ENCODE assay signal across 16 mouse cellular contexts in the genomic region with DNA sequence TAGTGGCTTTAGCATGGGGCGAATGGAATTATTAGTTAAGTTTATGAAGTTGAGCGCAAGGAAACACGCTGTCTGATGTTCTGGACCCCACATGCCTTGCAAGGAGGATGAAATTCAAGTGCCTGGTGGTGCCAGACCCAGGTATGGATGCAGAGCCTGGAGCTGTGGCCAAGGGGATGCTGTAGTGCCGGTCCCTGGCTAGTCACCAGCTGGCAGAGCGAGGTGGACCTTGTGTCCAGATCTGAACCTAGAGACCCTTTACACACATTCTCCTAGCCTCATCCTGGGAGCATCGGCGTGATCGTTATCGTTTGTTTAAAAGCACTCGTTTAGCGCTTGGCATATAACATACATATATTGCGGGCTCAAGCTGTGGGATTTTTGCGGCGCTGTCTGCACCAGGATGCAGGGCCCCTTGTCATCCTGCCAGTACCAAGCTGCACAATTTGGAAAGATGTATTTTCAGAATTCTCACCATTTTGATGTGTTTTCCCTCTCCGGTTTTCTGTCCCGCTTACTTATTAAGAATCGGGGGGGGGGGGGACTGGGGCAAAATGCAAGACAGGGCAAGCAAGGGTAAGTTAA.
A peak's percentile ranks its signal among the peaks of the same experiment; 100 is the strongest.
DNase-seq lines count a peak whose midpoint lies in the region; ATAC-seq and TF ChIP-seq lines count a peak whose summit lies in the region.
"Had no signal": no experiment of that assay in that cellular context is flagged by ENCODE, and none has a peak within 500 bp of the region (broad histone marks: within the 10 kb centered on the region; RNA-seq: fewer than 3 reads in every experiment).

No protein-coding gene starts in this region.

- H3K4me1 ChIP-seq in forebrain, embryonic 13.5 days = peaks cover 17% of the 10 kb centered on the region
- peaks cover 6% of the 10 kb centered on the region; the same call in 1 of the 2 replicates for H3K4me1 ChIP-seq in forebrain, embryonic 12.5 days
- peaks cover 8% of the 10 kb centered on the region for H3K4me1 ChIP-seq in forebrain, postnatal 0 days (ENCODE audit: insufficient read depth)
- peaks cover 7% of the 10 kb centered on the region for H3K4me1 ChIP-seq in limb, embryonic 15.5 days
- H3K4me1 ChIP-seq: heart, embryonic 13.5 days had no signal

- DNase-seq in left cerebral cortex, postnatal 14 days (ENCODE audit: low spot score in 2 of 2) = peak; percentile 25 to 34
- no peak for DNase-seq in left cerebral cortex, postnatal 10 days (ENCODE audit: extremely low spot score in 1 of 2, low spot score in 2 of 2)
- DNase-seq in forebrain, postnatal 0 days = peak; percentile 75
- no peak for DNase-seq in yolk sac, embryonic 10.5 days (ENCODE audit: low spot score)
- DNase-seq: adrenal gland, adult 8-10 months; gastrocnemius, postnatal 36 days; kidney, postnatal 10 days; lung, adult 2 months; thymus, adult 2 months had no signal

- intact Hi-C loops in left cerebral cortex, postnatal 14 days (cut with DNase I) = no loop called here
- intact Hi-C loops in left cerebral cortex, postnatal 10 days (cut with DNase I) = no loop called here

- H3K36me3 ChIP-seq in forebrain, embryonic 13.5 days (ENCODE audit: poor library complexity, severe bottlenecking) = no peaks in the 10 kb centered on the region
- H3K36me3 ChIP-seq in forebrain, embryonic 12.5 days (replicated peaks) = no peaks in the 10 kb centered on the region
- H3K36me3 ChIP-seq in forebrain, postnatal 0 days (ENCODE audit: insufficient read depth) = no peaks in the 10 kb centered on the region
- no peaks in the 10 kb centered on the region for H3K36me3 ChIP-seq in limb, embryonic 15.5 days
- H3K36me3 ChIP-seq: G1E; heart, embryonic 13.5 days had no signal

- no peak overlapping the region for H3K4me3 ChIP-seq in forebrain, embryonic 13.5 days
- no peak overlapping the region for H3K4me3 ChIP-seq in forebrain, embryonic 12.5 days (replicated peaks)
- no peak overlapping the region for H3K4me3 ChIP-seq in forebrain, postnatal 0 days (ENCODE audit: low read depth, low read length)
- no peak overlapping the region for H3K4me3 ChIP-seq in limb, embryonic 15.5 days
- H3K4me3 ChIP-seq: heart, embryonic 13.5 days had no signal

- no peaks in the 10 kb centered on the region for H3K27me3 ChIP-seq in forebrain, embryonic 13.5 days
- no peaks in the 10 kb centered on the region; the same call in 1 of the 2 replicates for H3K27me3 ChIP-seq in forebrain, embryonic 12.5 days
- H3K27me3 ChIP-seq in forebrain, postnatal 0 days (ENCODE audit: insufficient read depth, low read length) = no peaks in the 10 kb centered on the region
- no peaks in the 10 kb centered on the region for H3K27me3 ChIP-seq in limb, embryonic 15.5 days

- H3K9ac ChIP-seq in forebrain, embryonic 13.5 days = no peak overlapping the region
- no peak overlapping the region for H3K9ac ChIP-seq in forebrain, embryonic 12.5 days
- H3K9ac ChIP-seq in forebrain, postnatal 0 days = no peak overlapping the region
- H3K9ac ChIP-seq in limb, embryonic 15.5 days = no peak overlapping the region
- H3K9ac ChIP-seq: heart, embryonic 13.5 days had no signal

- WGBS in forebrain, embryonic 13.5 days = 77% methylated on average over 17 of the region's 17 CpGs
- 80% methylated on average over 17 of the region's 17 CpGs for WGBS in forebrain, embryonic 12.5 days
- WGBS in forebrain, postnatal 0 days = 57% methylated on average over 17 of the region's 17 CpGs
- WGBS in limb, embryonic 15.5 days = 43% methylated on average over 17 of the region's 17 CpGs

- peak; percentile 33; the same call in 1 of the 2 replicates for ATAC-seq in forebrain, embryonic 13.5 days
- ATAC-seq in forebrain, embryonic 12.5 days (ENCODE audit: low FRiP score) = no peak
- peak; percentile 62 for ATAC-seq in forebrain, postnatal 0 days
- no peak for ATAC-seq in limb, embryonic 15.5 days (ENCODE audit: insufficient number of reproducible peaks, low FRiP score, low TSS enrichment, low read depth)
- no peak for ATAC-seq in erythroid progenitor cell, adult 5-6 weeks (replicated peaks; ENCODE audit: low FRiP score, poor library complexity, severe bottlenecking)
- ATAC-seq: midbrain, embryonic 16.5 days had no signal

- H3K9me3 ChIP-seq in forebrain, embryonic 13.5 days (replicated peaks) = no peaks in the 10 kb centered on the region
- no peaks in the 10 kb centered on the region for H3K9me3 ChIP-seq in forebrain, embryonic 12.5 days
- no peaks in the 10 kb centered on the region for H3K9me3 ChIP-seq in forebrain, postnatal 0 days (ENCODE audit: low read length)
- no peaks in the 10 kb centered on the region for H3K9me3 ChIP-seq in limb, embryonic 15.5 days
- H3K9me3 ChIP-seq: heart, embryonic 13.5 days had no signal

- peak overlapping the region; percentile 44 for H3K27ac ChIP-seq in forebrain, embryonic 13.5 days
- H3K27ac ChIP-seq in forebrain, embryonic 12.5 days = no peak overlapping the region
- peak overlapping the region; percentile 36 for H3K27ac ChIP-seq in forebrain, postnatal 0 days (ENCODE audit: low read depth, low read length)
- H3K27ac ChIP-seq in limb, embryonic 15.5 days = no peak overlapping the region
- H3K27ac ChIP-seq: heart, embryonic 13.5 days had no signal

- no peak overlapping the region for H3K4me2 ChIP-seq in forebrain, embryonic 13.5 days
- no peak overlapping the region for H3K4me2 ChIP-seq in forebrain, embryonic 12.5 days
- H3K4me2 ChIP-seq in forebrain, postnatal 0 days (ENCODE audit: low read depth) = peak overlapping the region; percentile 32
- H3K4me2 ChIP-seq in limb, embryonic 15.5 days = peak overlapping the region; percentile 1; the same call in 1 of the 2 replicates
- H3K4me2 ChIP-seq: heart, embryonic 13.5 days had no signal

- no peak for TF ChIP-seq CTCF in forebrain, postnatal 0 days (IDR thresholded peaks at IDR 0.05; ENCODE audit: low read depth)

Comparison
In these comparisons a context has a peak if more than half of its experiments do, and no peak if none do; other contexts are left out.
1. ATAC-seq: peak in forebrain, embryonic 13.5 days (single experiment) and forebrain, postnatal 0 days (single experiment); none in forebrain, embryonic 12.5 days (single experiment), limb, embryonic 15.5 days (single experiment) and erythroid progenitor cell, adult 5-6 weeks (single experiment).
2. H3K27ac ChIP-seq: peak in forebrain, embryonic 13.5 days (single experiment) and forebrain, postnatal 0 days (single experiment); none in forebrain, embryonic 12.5 days (single experiment) and limb, embryonic 15.5 days (single experiment).
3. H3K4me2 ChIP-seq: peak in forebrain, postnatal 0 days (single experiment) and limb, embryonic 15.5 days (single experiment); none in forebrain, embryonic 13.5 days (single experiment) and forebrain, embryonic 12.5 days (single experiment).
4. DNase-seq: peak in left cerebral cortex, postnatal 14 days (2 of 2) and forebrain, postnatal 0 days (single experiment); none in left cerebral cortex, postnatal 10 days (0 of 2) and yolk sac, embryonic 10.5 days (single experiment).